Mouse (Mus musculus) kidney, embryonic 15.5 days (tissue): ENCODE measurements around the gene Pycr1. TPM values are rescaled to one million over a fixed set of nuclear protein-coding genes. Genes with fewer than 3 reads are reported as not detected.
A peak's percentile ranks its signal among the peaks of the same experiment; 100 is the strongest.
"Not testable (repeated sequence)": the region's sequence is repeated elsewhere in the genome, so short reads cannot be mapped to it uniquely, and the experiment has no call there.

Source experiments
- ATAC-seq: fragments of 200-750 bp; cut with Nextera tagmentation; replicated peaks from 2 replicates; pipeline ENCODE4 v1.8.0; 2017; ENCODE audit warnings: moderate TSS enrichment; ENCODE audit not compliant: low FRiP score
- H3K27ac ChIP-seq: fragments of 300-500 bp; sonication (generic); 2 replicates; pipeline ENCODE4 v1.5.1; 2015; ENCODE audit warnings: mild to moderate bottlenecking, inconsistent platforms
- H3K27me3 ChIP-seq: fragments of 300-500 bp; sonication (generic); 2 replicates; pipeline ENCODE4 v1.6.1; 2015; ENCODE audit warnings: inconsistent platforms
- H3K36me3 ChIP-seq: fragments of 300-500 bp; sonication (generic); 2 replicates; pipeline ENCODE4 v1.6.1; 2015; ENCODE audit warnings: inconsistent platforms
- H3K4me1 ChIP-seq: fragments of 300-500 bp; sonication (generic); 2 replicates; pipeline ENCODE4 v1.6.1; 2015; ENCODE audit warnings: inconsistent platforms
- H3K4me2 ChIP-seq: fragments of 300-500 bp; sonication (generic); 2 replicates; pipeline ENCODE4 v1.6.1; 2015; ENCODE audit warnings: moderate library complexity, mild to moderate bottlenecking, inconsistent platforms
- H3K4me3 ChIP-seq: fragments of 300-500 bp; sonication (generic); replicated peaks from 2 replicates; pipeline ENCODE4 v1.5.1; 2015; ENCODE audit warnings: mild to moderate bottlenecking, inconsistent platforms
- H3K9ac ChIP-seq: fragments of 300-500 bp; sonication (generic); 2 replicates; pipeline ENCODE4 v1.6.1; 2015; ENCODE audit warnings: mild to moderate bottlenecking, inconsistent platforms
- H3K9me3 ChIP-seq: fragments of 300-500 bp; sonication (generic); replicated peaks from 2 replicates; pipeline ENCODE4 v1.6.1; 2016; ENCODE audit warnings: inconsistent platforms
- WGBS: fragments of 180-500 bp; shearing (Covaris S2); methylation state at CpG from one replicate; pipeline ENCODE4 v1.1.7; 2015; ENCODE audit warnings: mixed read lengths; 5-methylcytosine and 5-hydroxymethylcytosine counted together
- polyA plus RNA-seq: library from polyadenylated mRNA; unstranded; fragments of >200 nt; fragmentation: Nextera tagmentation; extraction: Ambion mirVana; gene quantifications from 2 replicates; pipeline ENCODE4 v1.2.1, GENCODE M21; 2015

The Pycr1 gene
- 25.4 and 29.3 TPM in 2 replicates for polyA plus RNA-seq

- under 1% methylated on average over 15 of the region's 15 CpGs for WGBS
- peak within 1 kb of the TSS; percentile 78 for H3K4me2 ChIP-seq
- ATAC-seq: peak; percentile 99
- no peaks in the 10 kb centered on the region for H3K9me3 ChIP-seq
- H3K4me1 ChIP-seq: peaks cover 27% of the 10 kb centered on the region
- H3K4me3 ChIP-seq: peak within 1 kb of the TSS; percentile 50
- H3K27me3 ChIP-seq: peaks cover 22% of the 10 kb centered on the region; the same call in 1 of the 2 replicates
- H3K36me3 ChIP-seq: no peaks in the 10 kb centered on the region
- peak within 1 kb of the TSS; percentile 66 for H3K9ac ChIP-seq
- 0 out of 2 replicates have a peak within 1 kb of the TSS, but pooled peaks have one; percentile 45 for H3K27ac ChIP-seq
Observed at GRCm38 (mm10) chr11:120643601-120643987, at the start of gene Pycr1. Pycr1 (minus strand) TSS chr11:120643769.

- H3K9ac ChIP-seq: no peak overlapping the region
- WGBS: 88% methylated on average over 4 of the region's 4 CpGs
Observed at GRCm38 (mm10) chr11:120692471-120693011, 49.0 kb upstream of the Pycr1 start.

GRCm38 (mm10) chr11:120689365-120689764 is 45.8 kb upstream of the Pycr1 start:
- H3K27ac ChIP-seq: no peak overlapping the region
- no peaks in the 10 kb centered on the region for H3K27me3 ChIP-seq
- WGBS: 85% methylated on average over 3 of the region's 3 CpGs
- no peaks in the 10 kb centered on the region for H3K9me3 ChIP-seq
- no peak overlapping the region for H3K9ac ChIP-seq
- H3K4me3 ChIP-seq: no peak overlapping the region
- H3K4me2 ChIP-seq: no peak overlapping the region
- H3K4me1 ChIP-seq: peaks cover 2% of the 10 kb centered on the region
- no peak for ATAC-seq
- H3K36me3 ChIP-seq: peaks cover 69% of the 10 kb centered on the region

More at GRCm38 (mm10) chr11:120692471-120693011, 49.0 kb upstream of the Pycr1 start:
- Histone ChIP-seq H3K27ac (peak overlapping the region; percentile 33; the same call in 1 of the 2 replicates), H3K4me2 (no peak overlapping the region), H3K4me3 (no peak overlapping the region), H3K4me1 (peaks cover 34% of the 10 kb centered on the region), H3K9me3 (no peaks in the 10 kb centered on the region), H3K36me3 (peaks cover 52% of the 10 kb centered on the region), H3K27me3 (no peaks in the 10 kb centered on the region)
- ATAC-seq: no peak

- WGBS: 76% methylated on average over 20 of the region's 20 CpGs
- H3K4me2 ChIP-seq: no peak overlapping the region
- ATAC-seq: no peak
- peak overlapping the region; percentile 30; the same call in 1 of the 2 replicates for H3K27ac ChIP-seq
- no peaks in the 10 kb centered on the region for H3K27me3 ChIP-seq
- no peaks in the 10 kb centered on the region for H3K4me1 ChIP-seq
- H3K36me3 ChIP-seq: peaks cover 73% of the 10 kb centered on the region
- no peaks in the 10 kb centered on the region for H3K9me3 ChIP-seq
- H3K4me3 ChIP-seq: no peak overlapping the region
- H3K9ac ChIP-seq: no peak overlapping the region
Observed at GRCm38 (mm10) chr11:120686650-120687272, 43.2 kb upstream of the Pycr1 start.

- Histone ChIP-seq H3K9me3 (no peaks in the 10 kb centered on the region), H3K9ac (no peak overlapping the region), H3K4me3 (no peak overlapping the region), H3K27ac (no peak overlapping the region), H3K4me1 (no peaks in the 10 kb centered on the region), H3K27me3 (no peaks in the 10 kb centered on the region), H3K4me2 (no peak overlapping the region), H3K36me3 (peaks cover 80% of the 10 kb centered on the region)
- no peak for ATAC-seq
- WGBS: 83% methylated on average over 2 of the region's 2 CpGs
Observed at GRCm38 (mm10) chr11:120684660-120685059, 41.1 kb upstream of the Pycr1 start.

GRCm38 (mm10) chr11:120684086-120684485 is 40.5 kb upstream of the Pycr1 start:
- H3K9ac ChIP-seq: no peak overlapping the region
- H3K36me3 ChIP-seq: peaks cover 82% of the 10 kb centered on the region
- no peak overlapping the region for H3K4me2 ChIP-seq
- 57% methylated on average over 2 of the region's 2 CpGs for WGBS
- ATAC-seq: no peak
- H3K9me3 ChIP-seq: no peaks in the 10 kb centered on the region
- H3K27me3 ChIP-seq: no peaks in the 10 kb centered on the region
- H3K27ac ChIP-seq: no peak overlapping the region
- H3K4me3 ChIP-seq: no peak overlapping the region
- no peaks in the 10 kb centered on the region for H3K4me1 ChIP-seq

- no peak for ATAC-seq
- WGBS: 88% methylated on average over 3 of the region's 3 CpGs
- Histone ChIP-seq H3K27me3 (no peaks in the 10 kb centered on the region), H3K4me3 (no peak overlapping the region), H3K27ac (no peak overlapping the region), H3K9ac (no peak overlapping the region), H3K9me3 (no peaks in the 10 kb centered on the region), H3K36me3 (peaks cover 82% of the 10 kb centered on the region), H3K4me2 (no peak overlapping the region), H3K4me1 (no peaks in the 10 kb centered on the region)
Observed at GRCm38 (mm10) chr11:120683536-120683935, 40.0 kb upstream of the Pycr1 start.

- H3K27ac ChIP-seq: no peak overlapping the region
- H3K4me1 ChIP-seq: no peaks in the 10 kb centered on the region
- H3K27me3 ChIP-seq: no peaks in the 10 kb centered on the region
- H3K36me3 ChIP-seq: peaks cover 84% of the 10 kb centered on the region
- ATAC-seq: no peak
- H3K4me2 ChIP-seq: no peak overlapping the region
- H3K9me3 ChIP-seq: no peaks in the 10 kb centered on the region
- 95% methylated on average over 5 of the region's 5 CpGs for WGBS
- H3K9ac ChIP-seq: no peak overlapping the region
- H3K4me3 ChIP-seq: no peak overlapping the region
Observed at GRCm38 (mm10) chr11:120682683-120683082, 39.1 kb upstream of the Pycr1 start.

GRCm38 (mm10) chr11:120679909-120680308 is 36.3 kb upstream of the Pycr1 start:
- H3K27ac ChIP-seq: no peak overlapping the region
- no peaks in the 10 kb centered on the region for H3K9me3 ChIP-seq
- ATAC-seq: no peak
- no peaks in the 10 kb centered on the region for H3K27me3 ChIP-seq
- no peak overlapping the region for H3K4me2 ChIP-seq
- 0 out of 2 replicates have a peak, but pooled peaks cover 2% of the 10 kb centered on the region for H3K4me1 ChIP-seq
- no peak overlapping the region for H3K9ac ChIP-seq
- peaks cover 82% of the 10 kb centered on the region for H3K36me3 ChIP-seq
- H3K4me3 ChIP-seq: no peak overlapping the region
- 84% methylated on average over 3 of the region's 3 CpGs for WGBS

GRCm38 (mm10) chr11:120676951-120677350 is 33.4 kb upstream of the Pycr1 start:
- whole genome bisulfite sequencing: 91% methylated on average over 4 of the region's 4 CpGs
- Histone ChIP-seq H3K27me3 (no peaks in the 10 kb centered on the region), H3K4me1 (peaks cover 20% of the 10 kb centered on the region), H3K27ac (no peak overlapping the region), H3K9ac (no peak overlapping the region), H3K36me3 (peaks cover 61% of the 10 kb centered on the region), H3K4me2 (no peak overlapping the region), H3K9me3 (no peaks in the 10 kb centered on the region), H3K4me3 (no peak overlapping the region)
- ATAC-seq: no peak

GRCm38 (mm10) chr11:120675875-120676274 is 32.3 kb upstream of the Pycr1 start:
- H3K9ac ChIP-seq, H3K27ac ChIP-seq, ATAC-seq, H3K4me2 ChIP-seq, H3K4me3 ChIP-seq, H3K27me3 ChIP-seq, H3K9me3 ChIP-seq: not testable (repeated sequence)
- peaks cover 20% of the 10 kb centered on the region for H3K4me1 ChIP-seq
- H3K36me3 ChIP-seq: peaks cover 53% of the 10 kb centered on the region
- WGBS: 79% methylated on average over 5 of the region's 5 CpGs

- Histone ChIP-seq H3K4me3 (peak overlapping the region; percentile 93), H3K27me3 (no peaks in the 10 kb centered on the region), H3K9me3 (no peaks in the 10 kb centered on the region), H3K9ac (peak overlapping the region; percentile 70), H3K36me3 (peaks cover 30% of the 10 kb centered on the region), H3K4me1 (peaks cover 20% of the 10 kb centered on the region), H3K4me2 (peak overlapping the region; percentile 83), H3K27ac (peak overlapping the region; percentile 93)
- peak; percentile 12 for ATAC-seq
- WGBS: 38% methylated on average over 12 of the region's 12 CpGs
Observed at GRCm38 (mm10) chr11:120673594-120674122, 30.1 kb upstream of the Pycr1 start.
